Mouse (Mus musculus): Measurements from ENCODE around the gene Inpp4a. TPM values are rescaled to one million over a fixed set of nuclear protein-coding genes. Genes with fewer than 3 reads are reported as not detected.

Gene Inpp4a
- total RNA-seq (2023): 100 to 1,000 TPM; 146 to 163 TPM

GRCm38 (mm10) chr1:37299540-37300491 lies at the start of gene Inpp4a:
Gene Inpp4a (plus strand): TSS chr1:37299865.

GRCm38 (mm10) chr1:37429366-37430296 lies 130.0 kb downstream of the Inpp4a start, which contains the start of the genes Coa5 and Unc50:
Gene Coa5 (minus strand): TSS chr1:37430103.
Gene Unc50 (plus strand): TSS chr1:37430139.

Other genes starting within 250 kb of the Inpp4a start
- gene Cnga3, start 85.4 kb upstream of the Inpp4a start, total RNA-seq (2023): not detected
- gene Coa5, start 130.2 kb downstream of the Inpp4a start, total RNA-seq (2023): 10 to 100 TPM; 26.6 to 30.2 TPM
- 10 to 100 TPM; 31.6 to 33.1 TPM for gene Unc50, start 130.3 kb downstream of the Inpp4a start, total RNA-seq (2023)
- gene Mgat4a, start 241.2 kb downstream of the Inpp4a start, total RNA-seq (2023): 10 to 100 TPM; 21.3 to 22.6 TPM

Measured in neutrophil, adult 59 days (primary cell).